Mouse (Mus musculus) G1E (cell line): ENCODE results near the gene Coro1c.

Experiments used
- CTCF ChIP-seq: IDR thresholded peaks from 2 replicates; pipeline ENCODE4 v1.5.1; 2012; ENCODE audit warnings: low read depth, low read length, inconsistent platforms, mixed read lengths
- GATA1 ChIP-seq: IDR thresholded peaks from 2 replicates; pipeline ENCODE4 v1.6.1; 2012; ENCODE audit warnings: borderline replicate concordance, low read length, inconsistent platforms, mixed read lengths
- GATA2 ChIP-seq: IDR thresholded peaks from 2 replicates; pipeline ENCODE4 v1.6.1; 2012; ENCODE audit warnings: low read depth, low read length, inconsistent platforms, borderline replicate concordance
- TAL1 ChIP-seq: conservative IDR thresholded peaks from 2 replicates; pipeline ENCODE4 v1.6.1; 2012; ENCODE audit warnings: low read depth, low read length, inconsistent platforms, mixed read lengths

DNA sequence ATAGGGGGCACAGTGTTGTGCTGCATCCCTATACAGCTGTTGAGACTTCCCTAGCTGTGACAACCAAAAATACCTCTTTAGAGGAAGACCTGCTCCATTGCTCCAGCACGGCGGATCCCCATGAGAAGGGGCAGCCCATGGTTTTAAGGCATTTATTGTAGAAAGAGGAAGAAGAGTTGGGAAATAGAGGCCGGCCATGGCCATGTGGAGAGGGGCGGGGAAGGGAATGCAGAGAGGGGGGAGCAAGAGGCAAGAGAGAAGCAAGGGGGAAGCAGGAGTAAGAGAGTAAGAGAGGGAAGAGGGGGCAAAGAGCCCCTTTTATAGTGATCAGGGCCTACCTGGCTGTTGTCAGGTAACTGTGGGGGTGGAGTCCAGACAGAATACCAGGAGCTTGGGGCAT, 98.4 kb downstream of the Coro1c start:
- TF ChIP-seq CTCF, result no peak
- no peak for TF ChIP-seq GATA1
- no peak for TF ChIP-seq TAL1
- TF ChIP-seq GATA2, result no peak
